Mouse (Mus musculus): ENCODE measurements at regions not wholly inside any gene's neighbourhood (a gene's known extent, or its start where the extent isn't known, plus 50 kb on each side); places are given as distances from the start of the nearest gene placed in this dataset.
A peak's percentile ranks its signal among the peaks of the same experiment; 100 is the strongest.

DNA sequence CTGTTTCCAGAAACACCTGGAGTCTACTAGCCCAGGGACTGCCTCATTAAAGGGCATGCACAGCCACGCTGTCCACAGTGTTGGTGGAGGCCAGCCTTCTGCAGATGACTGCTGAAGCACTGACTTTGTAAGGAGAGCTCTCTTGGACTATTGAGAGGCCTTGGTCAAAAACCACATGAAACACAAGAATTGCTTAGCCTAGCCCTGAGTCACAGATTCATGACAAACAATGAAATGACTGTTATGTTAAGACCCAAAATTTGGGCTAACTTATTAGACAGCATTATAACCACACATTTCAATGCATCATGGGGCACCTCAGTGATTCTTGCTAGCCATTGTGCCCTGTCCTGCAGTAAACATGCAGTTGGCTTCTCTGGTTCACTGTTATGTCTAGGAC lies 202.1 kb upstream of the Klf4 start:
- DNase-seq = no peak

GRCm38 (mm10) chr4:55733223-55733622 lies 201.0 kb upstream of the Klf4 start:
- DNase-seq = no peak

- DNase-seq = peak; percentile 76
Observed at GRCm38 (mm10) chr4:55732006-55732405, 199.7 kb upstream of the Klf4 start.

DNA sequence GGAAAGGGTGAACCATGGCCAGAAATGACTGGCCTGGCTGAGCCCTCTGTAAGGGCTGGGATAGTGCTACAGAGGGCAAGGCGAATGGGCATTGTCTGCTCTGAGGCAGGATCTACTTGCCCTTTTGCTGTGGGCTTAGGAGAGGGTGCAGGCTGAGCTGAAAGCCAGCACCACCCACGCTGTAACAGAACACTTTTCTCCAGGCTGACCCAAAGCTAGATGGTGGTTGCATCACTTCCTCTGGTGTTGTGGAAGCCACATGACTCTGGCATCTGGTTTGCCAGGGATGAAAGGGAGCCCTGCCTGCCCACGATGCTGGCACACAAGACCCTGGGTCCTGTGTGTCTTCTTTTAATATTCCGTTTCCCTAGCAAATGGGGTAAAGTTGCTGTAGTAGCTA lies 198.0 kb upstream of the Klf4 start:
- DNase-seq = no peak

DNA sequence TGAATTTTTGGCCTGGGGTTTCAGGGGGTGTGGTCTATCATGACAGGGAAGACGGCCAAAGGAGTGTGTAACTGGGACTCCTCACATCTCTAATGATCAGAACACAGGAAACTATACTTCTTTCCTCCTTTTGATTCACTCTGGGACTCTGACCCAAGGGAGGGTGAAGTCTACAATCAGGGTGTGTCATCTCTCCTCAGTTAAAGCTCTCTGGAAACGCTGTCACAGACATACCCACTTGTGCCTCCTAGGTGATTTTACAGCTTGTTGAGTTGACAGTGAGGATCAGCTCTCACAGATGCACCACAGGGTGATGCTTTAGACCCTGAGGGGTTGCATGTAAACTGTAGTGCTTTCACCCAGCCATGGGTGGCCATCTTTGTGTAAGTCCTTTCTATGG lies 194.9 kb upstream of the Klf4 start:
- no peak for DNase-seq

DNA sequence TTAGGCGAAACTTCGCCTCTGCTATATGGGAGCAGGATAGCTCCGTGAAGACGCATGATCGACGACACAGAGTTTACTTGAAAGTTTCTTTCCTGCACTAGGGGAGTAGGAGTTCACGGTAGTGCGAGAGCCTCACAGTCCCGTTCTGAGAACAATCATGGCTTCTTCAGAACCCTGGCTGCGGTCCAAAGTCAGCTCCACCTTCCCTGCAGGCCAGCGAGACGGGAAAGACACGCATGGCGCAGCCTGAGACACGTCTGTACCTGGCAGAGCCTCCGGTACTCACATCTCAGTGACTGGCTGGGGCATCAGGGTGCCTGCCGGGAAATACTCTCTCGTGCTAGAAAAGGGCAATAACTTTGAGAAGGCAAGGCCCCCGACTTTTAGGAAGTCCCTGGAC lies 193.8 kb upstream of the Klf4 start:
- no peak for DNase-seq

DNA sequence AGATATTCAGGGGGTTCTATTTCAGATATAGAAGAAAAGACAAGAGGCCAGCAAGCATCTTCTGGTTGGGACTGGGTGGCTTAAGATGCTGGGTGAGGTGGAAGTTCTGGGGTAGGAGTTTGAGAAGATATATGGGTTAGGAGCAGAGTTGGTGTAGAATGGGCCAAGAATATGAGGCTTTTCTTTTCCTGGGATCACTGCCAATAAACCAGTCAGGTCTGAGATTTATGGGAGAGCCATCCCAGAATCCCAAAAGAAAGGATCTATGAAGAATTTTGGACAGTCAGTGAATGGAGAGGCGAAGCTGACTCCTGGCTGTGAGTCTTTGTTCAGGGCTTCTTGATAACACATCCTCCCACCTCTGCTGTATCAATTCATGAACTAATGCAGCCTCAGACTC lies 192.0 kb upstream of the Klf4 start:
- DNase-seq = no peak

GRCm38 (mm10) chr4:55723124-55723523 lies 190.9 kb upstream of the Klf4 start:
- DNase-seq = no peak

GRCm38 (mm10) chr4:55722388-55722787 lies 190.1 kb upstream of the Klf4 start:
- peak; percentile 49 for DNase-seq

- peak; percentile 40 for DNase-seq
Observed at GRCm38 (mm10) chr4:55721834-55722233, 189.6 kb upstream of the Klf4 start.

GRCm38 (mm10) chr4:55718438-55718837 lies 186.2 kb upstream of the Klf4 start:
- peak; percentile 58 for DNase-seq

GRCm38 (mm10) chr4:55716161-55716651 lies 183.9 kb upstream of the Klf4 start:
- peak; percentile 78 for DNase-seq

GRCm38 (mm10) chr4:55711500-55712341 lies 179.5 kb upstream of the Klf4 start:
- no peak for DNase-seq

- DNase-seq = no peak
Observed at GRCm38 (mm10) chr4:55710476-55710875, 178.2 kb upstream of the Klf4 start.

DNA sequence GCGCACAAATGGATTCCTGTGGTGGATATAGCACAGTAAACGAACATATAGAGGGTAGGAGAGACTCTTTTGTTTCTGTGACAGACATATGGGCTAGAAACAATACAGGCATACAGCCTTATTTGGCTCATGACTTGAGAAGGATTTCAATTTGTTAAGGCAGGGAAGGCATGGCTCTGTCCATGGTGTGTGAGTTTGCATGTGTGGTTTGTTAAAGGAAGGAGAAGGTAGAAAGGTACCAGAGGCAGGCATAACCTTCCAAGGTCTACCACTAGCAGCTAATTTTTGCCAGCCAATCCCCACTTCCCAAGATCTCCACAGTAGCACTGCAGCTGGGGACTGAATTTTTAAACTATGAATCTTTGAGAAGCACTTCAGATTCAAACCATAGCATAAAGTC lies 176.5 kb upstream of the Klf4 start:
- no peak for DNase-seq

GRCm38 (mm10) chr4:55707916-55708315 lies 175.7 kb upstream of the Klf4 start:
- DNase-seq = no peak

- DNase-seq = peak; percentile 76
Observed at GRCm38 (mm10) chr4:55704921-55705320, 172.7 kb upstream of the Klf4 start.

DNA sequence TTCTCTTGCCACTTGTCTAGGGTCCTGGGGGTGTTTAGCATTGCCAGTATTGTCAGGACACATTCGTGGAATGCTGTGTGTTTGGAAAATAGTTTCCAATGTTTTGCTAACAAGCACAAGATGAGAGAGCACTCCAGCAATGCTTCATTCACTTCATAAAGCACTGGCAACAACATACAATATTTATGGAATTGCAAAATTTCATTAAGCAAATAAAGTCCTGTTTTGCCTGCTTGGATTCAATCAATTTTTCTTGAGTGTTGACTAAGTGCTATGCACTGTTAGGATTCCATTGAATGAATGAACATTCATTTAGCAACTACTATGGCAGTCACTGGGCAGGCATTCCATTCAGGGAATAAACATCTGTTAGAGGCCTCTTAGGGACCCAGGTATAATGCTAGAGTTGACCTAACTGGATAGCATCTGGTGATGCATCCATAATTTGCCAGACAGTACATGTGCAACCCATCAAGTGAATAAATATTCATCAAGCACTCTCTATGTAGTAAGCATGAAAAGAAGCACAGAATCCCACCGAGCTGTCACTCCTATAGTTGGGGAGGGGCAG lies 171.2 kb upstream of the Klf4 start:
- no peak for DNase-seq

- DNase-seq = no peak
Observed at GRCm38 (mm10) chr4:55701334-55701733, 169.1 kb upstream of the Klf4 start.

DNA sequence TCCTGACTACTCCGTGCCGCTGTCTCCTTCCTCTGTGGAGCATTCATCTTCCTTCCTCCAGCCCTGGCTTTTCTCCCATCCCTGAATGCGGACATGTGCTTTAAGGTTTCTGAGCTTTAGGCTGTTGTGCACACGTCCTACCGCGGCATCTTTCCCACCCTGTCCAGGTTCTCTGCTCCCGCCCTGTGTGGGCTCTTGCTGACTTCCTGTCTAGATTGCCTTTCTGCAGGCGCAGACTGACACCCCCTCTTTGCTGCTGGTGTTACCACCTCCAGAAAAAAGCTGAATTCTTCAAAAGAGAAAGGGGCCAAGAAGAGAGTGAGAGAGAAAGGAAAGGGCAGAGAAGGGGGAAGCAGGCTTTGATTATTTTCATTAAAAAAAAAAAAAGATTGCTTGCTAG lies 167.7 kb upstream of the Klf4 start:
- no peak for DNase-seq

GRCm38 (mm10) chr4:55699161-55699560 lies 166.9 kb upstream of the Klf4 start:
- DNase-seq = no peak

DNA sequence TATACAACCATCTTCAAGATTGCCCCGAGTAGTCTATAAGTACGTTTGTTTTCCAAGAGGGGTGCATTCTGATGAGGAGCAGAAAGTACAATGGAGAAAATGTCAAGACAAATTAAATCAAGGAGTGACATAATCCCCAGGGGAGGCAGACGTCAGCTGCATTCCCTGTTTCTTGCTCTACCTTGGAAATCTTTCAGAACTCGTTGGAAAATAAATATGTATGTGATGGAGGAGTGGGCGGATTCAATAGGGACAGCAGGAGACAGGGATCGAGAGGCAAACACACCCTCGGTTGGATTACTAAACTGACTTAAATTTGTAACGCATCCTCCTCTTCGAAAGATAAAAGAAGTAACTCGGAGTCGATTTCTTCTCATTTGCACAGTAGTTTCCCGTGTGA lies 164.8 kb upstream of the Klf4 start:
- DNase-seq = no peak

- DNase-seq = peak; percentile 40
Observed at GRCm38 (mm10) chr4:55696428-55696827, 164.2 kb upstream of the Klf4 start.

- DNase-seq = no peak
Observed at GRCm38 (mm10) chr4:55695246-55695645, 163.0 kb upstream of the Klf4 start.

All from adrenal gland, postnatal 14 days (tissue).